Mouse (Mus musculus) right cerebral cortex, postnatal 25 days (tissue): Measurements from ENCODE around the gene Arrdc4.

Experiments
- DNase-seq: peaks from one replicate; pipeline ENCODE4 v3.0.0; 2022

Arrdc4 gene

GRCm38 (mm10) chr7:68708563-68709318, 40.3 kb downstream of the Arrdc4 start:
- no peak for DNase-seq

GRCm38 (mm10) chr7:68705162-68705561, 43.9 kb downstream of the Arrdc4 start:
- no peak for DNase-seq

GRCm38 (mm10) chr7:68697313-68697712, 51.7 kb downstream of the Arrdc4 start:
- no peak for DNase-seq

GRCm38 (mm10) chr7:68696908-68697307, 52.1 kb downstream of the Arrdc4 start:
- no peak for DNase-seq

- no peak for DNase-seq
Measured at GRCm38 (mm10) chr7:68696446-68696845, 52.6 kb downstream of the Arrdc4 start.

- DNase-seq, result no peak
Measured at GRCm38 (mm10) chr7:68692731-68693130, 56.3 kb downstream of the Arrdc4 start.

- no peak for DNase-seq
Measured at GRCm38 (mm10) chr7:68691454-68691853, 57.6 kb downstream of the Arrdc4 start.

GRCm38 (mm10) chr7:68687140-68687611, 61.9 kb downstream of the Arrdc4 start:
- DNase-seq, result no peak
